Mouse (Mus musculus): ENCODE data around the gene Gorasp2. TPM values are rescaled to one million over a fixed set of nuclear protein-coding genes. Genes with fewer than 3 reads are reported as not detected.

Gorasp2 gene
- polyA plus RNA-seq, 1 experiment from 2014 or later, result 188 TPM

DNA sequence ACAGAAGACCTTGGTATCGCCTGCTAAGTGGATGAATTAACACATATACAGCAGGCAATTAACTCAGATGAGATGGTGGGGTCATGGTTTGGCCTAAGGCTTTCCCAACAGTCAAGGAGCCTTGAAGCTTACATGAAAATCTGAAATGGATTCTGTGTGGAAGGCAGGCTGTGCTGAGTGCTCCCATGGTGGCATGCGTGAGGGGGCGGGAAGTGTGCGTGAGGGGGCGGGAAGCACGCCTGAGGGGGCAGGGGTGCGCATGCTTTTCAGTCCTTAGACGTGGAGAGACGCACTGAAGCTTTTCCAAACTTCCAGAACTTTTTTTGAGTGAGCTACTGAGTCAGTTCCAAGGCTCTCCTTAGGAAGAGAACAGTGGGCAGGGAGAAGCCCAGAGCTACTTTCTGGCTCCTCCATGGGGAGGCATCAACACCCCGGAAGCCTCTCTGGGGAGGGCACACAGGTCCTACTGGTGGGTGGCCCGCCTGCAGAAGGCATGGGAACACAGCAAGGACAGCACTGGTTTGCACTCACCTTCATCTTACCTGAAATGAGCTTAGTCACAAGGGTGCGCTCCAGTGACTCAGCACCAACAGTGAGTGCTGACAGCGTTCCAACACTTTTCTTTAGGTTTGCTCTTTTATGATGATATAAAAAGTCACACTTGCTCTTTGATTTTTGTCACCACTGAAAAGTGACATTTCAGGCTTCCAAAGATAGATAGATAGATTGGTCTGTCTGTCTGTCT, 47.8 kb downstream of the Gorasp2 start:
- WGBS, result 73% methylated on average over 13 of the region's 13 CpGs
- H3K9ac ChIP-seq, result no peak overlapping the region
- ATAC-seq (ENCODE audit: insufficient number of reproducible peaks, low FRiP score, low TSS enrichment, low read depth), result no peak
- peaks cover 9% of the 10 kb centered on the region; the same call in 1 of the 2 replicates for H3K4me1 ChIP-seq
- H3K27ac ChIP-seq, result no peak overlapping the region
- peaks cover 30% of the 10 kb centered on the region for H3K36me3 ChIP-seq
- H3K4me3 ChIP-seq, result no peak overlapping the region
- no peak overlapping the region for H3K4me2 ChIP-seq
- no peaks in the 10 kb centered on the region for H3K9me3 ChIP-seq
- 0 out of 2 replicates have a peak, but pooled peaks cover 3% of the 10 kb centered on the region for H3K27me3 ChIP-seq

DNA sequence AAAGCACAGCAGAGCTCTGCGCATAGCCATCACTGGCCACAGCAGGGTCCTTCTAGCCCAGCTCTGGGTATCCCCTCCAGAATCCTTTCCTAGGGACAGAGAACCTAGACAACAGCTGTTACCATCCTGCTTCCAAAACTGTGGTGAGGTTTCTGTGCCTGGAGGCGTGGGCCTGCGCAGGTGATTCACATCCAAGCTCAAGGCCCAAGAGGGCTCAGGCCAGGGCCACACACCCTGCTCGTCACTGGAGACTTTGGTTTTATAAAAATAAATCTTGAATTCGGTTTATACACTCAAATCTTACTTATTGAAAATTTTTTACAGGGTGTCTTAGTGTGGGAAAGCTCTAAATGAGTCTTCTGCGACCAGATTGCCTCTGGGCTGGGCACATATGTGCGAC, 48.9 kb downstream of the Gorasp2 start:
- H3K4me1 ChIP-seq, result 0 out of 2 replicates have a peak, but pooled peaks cover 4% of the 10 kb centered on the region
- no peaks in the 10 kb centered on the region for H3K9me3 ChIP-seq
- no peak for ATAC-seq (ENCODE audit: insufficient number of reproducible peaks, low FRiP score, low TSS enrichment, low read depth)
- H3K4me2 ChIP-seq, result no peak overlapping the region
- WGBS, result 94% methylated on average over 7 of the region's 7 CpGs
- H3K27me3 ChIP-seq, result 0 out of 2 replicates have a peak, but pooled peaks cover under 1% of the 10 kb centered on the region
- H3K36me3 ChIP-seq, result peaks cover 35% of the 10 kb centered on the region
- no peak overlapping the region for H3K4me3 ChIP-seq
- H3K9ac ChIP-seq, result no peak overlapping the region
- H3K27ac ChIP-seq, result no peak overlapping the region

- no peak overlapping the region for H3K4me3 ChIP-seq
- no peaks in the 10 kb centered on the region for H3K27me3 ChIP-seq
- no peak overlapping the region for H3K4me2 ChIP-seq
- H3K9ac ChIP-seq, result no peak overlapping the region
- no peaks in the 10 kb centered on the region for H3K9me3 ChIP-seq
- H3K36me3 ChIP-seq, result peaks cover 40% of the 10 kb centered on the region
- 92% methylated on average over 4 of the region's 4 CpGs for WGBS
- H3K27ac ChIP-seq, result no peak overlapping the region
- ATAC-seq (ENCODE audit: insufficient number of reproducible peaks, low FRiP score, low TSS enrichment, low read depth), result no peak
- 0 out of 2 replicates have a peak, but pooled peaks cover 4% of the 10 kb centered on the region for H3K4me1 ChIP-seq
These were observed 49.5 kb downstream of the Gorasp2 start for GRCm38 (mm10) chr2:70710878-70711277.

GRCm38 (mm10) chr2:70723610-70724243, 62.4 kb downstream of the Gorasp2 start:
- Histone ChIP-seq H3K27me3 (no peaks in the 10 kb centered on the region), H3K9ac (no peak overlapping the region), H3K36me3 (peaks cover 49% of the 10 kb centered on the region), H3K4me3 (no peak overlapping the region), H3K4me2 (no peak overlapping the region), H3K27ac (no peak overlapping the region), H3K4me1 (no peaks in the 10 kb centered on the region), H3K9me3 (no peaks in the 10 kb centered on the region)
- no peak for ATAC-seq (ENCODE audit: insufficient number of reproducible peaks, low FRiP score, low TSS enrichment, low read depth)
- WGBS, result 88% methylated on average over 9 of the region's 9 CpGs

GRCm38 (mm10) chr2:70727089-70727488, 65.7 kb downstream of the Gorasp2 start:
- Histone ChIP-seq H3K9me3 (no peaks in the 10 kb centered on the region), H3K27me3 (no peaks in the 10 kb centered on the region), H3K36me3 (peaks cover 27% of the 10 kb centered on the region), H3K4me1 (no peaks in the 10 kb centered on the region), H3K9ac (no peak overlapping the region), H3K27ac (no peak overlapping the region), H3K4me3 (no peak overlapping the region), H3K4me2 (no peak overlapping the region)
- ATAC-seq (ENCODE audit: insufficient number of reproducible peaks, low FRiP score, low TSS enrichment, low read depth), result no peak
- WGBS, result 83% methylated on average over 2 of the region's 2 CpGs

DNA sequence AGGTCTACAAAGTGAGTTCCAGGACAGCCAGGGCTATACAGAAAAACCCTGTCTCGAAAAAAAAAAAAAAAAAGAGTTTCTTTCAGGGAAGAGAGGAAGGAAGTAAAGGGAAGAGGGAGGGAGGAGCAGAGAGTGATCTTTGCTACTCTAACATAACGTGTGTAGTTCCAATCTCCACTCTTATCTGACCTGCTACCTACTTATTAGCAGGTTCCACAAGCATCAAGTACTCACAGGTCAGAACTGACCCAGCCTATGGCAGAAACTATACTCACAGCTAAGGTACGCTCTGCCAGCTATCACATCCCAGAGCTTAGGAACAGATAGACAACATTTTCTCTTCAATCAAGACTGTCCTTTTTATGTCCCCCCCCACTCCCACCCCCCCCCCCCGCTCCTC, 74.2 kb downstream of the Gorasp2 start:
- H3K4me3 ChIP-seq, result no peak overlapping the region
- peaks cover 27% of the 10 kb centered on the region for H3K36me3 ChIP-seq
- H3K27ac ChIP-seq, result no peak overlapping the region
- no peaks in the 10 kb centered on the region for H3K9me3 ChIP-seq
- ATAC-seq (ENCODE audit: insufficient number of reproducible peaks, low FRiP score, low TSS enrichment, low read depth), result no peak
- no peak overlapping the region for H3K9ac ChIP-seq
- H3K27me3 ChIP-seq, result no peaks in the 10 kb centered on the region
- WGBS, result 81% methylated on average over 4 of the region's 4 CpGs
- no peaks in the 10 kb centered on the region for H3K4me1 ChIP-seq
- H3K4me2 ChIP-seq, result no peak overlapping the region

- no peak overlapping the region for H3K27ac ChIP-seq
- peaks cover 30% of the 10 kb centered on the region for H3K36me3 ChIP-seq
- WGBS, result 81% methylated on average over 5 of the region's 5 CpGs
- no peak overlapping the region for H3K9ac ChIP-seq
- H3K4me1 ChIP-seq, result no peaks in the 10 kb centered on the region
- no peak overlapping the region for H3K4me3 ChIP-seq
- ATAC-seq (ENCODE audit: insufficient number of reproducible peaks, low FRiP score, low TSS enrichment, low read depth), result no peak
- H3K27me3 ChIP-seq, result no peaks in the 10 kb centered on the region
- no peak overlapping the region for H3K4me2 ChIP-seq
- H3K9me3 ChIP-seq, result no peaks in the 10 kb centered on the region
These were observed 74.6 kb downstream of the Gorasp2 start for GRCm38 (mm10) chr2:70736008-70736407.

DNA sequence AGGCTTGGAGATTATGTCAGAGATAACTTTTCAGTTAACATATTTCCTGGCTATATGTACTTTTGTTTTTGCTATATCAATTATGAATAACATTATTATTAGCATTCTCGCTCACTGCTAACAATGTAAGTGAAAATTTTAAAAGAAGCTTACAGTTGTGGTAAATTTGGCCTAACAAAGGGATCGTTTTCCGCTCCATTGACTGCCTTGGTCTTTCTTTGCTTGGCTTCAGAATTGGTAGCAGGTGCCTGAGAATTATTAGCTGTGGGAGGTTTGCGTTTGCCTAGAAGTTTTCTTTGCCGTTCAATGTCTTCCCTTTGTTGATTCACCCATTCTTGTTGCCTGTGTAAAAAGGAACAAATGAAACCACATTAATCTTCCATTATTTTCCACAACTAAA, 80.5 kb downstream of the Gorasp2 start:
- Histone ChIP-seq H3K36me3 (peaks cover 42% of the 10 kb centered on the region), H3K9me3 (no peaks in the 10 kb centered on the region), H3K27ac (no peak overlapping the region), H3K4me1 (no peaks in the 10 kb centered on the region), H3K4me2 (no peak overlapping the region), H3K27me3 (no peaks in the 10 kb centered on the region), H3K9ac (no peak overlapping the region), H3K4me3 (no peak overlapping the region)
- no peak for ATAC-seq (ENCODE audit: insufficient number of reproducible peaks, low FRiP score, low TSS enrichment, low read depth)
- WGBS, result 89% methylated on average over 5 of the region's 5 CpGs

- H3K4me1 ChIP-seq, result no peaks in the 10 kb centered on the region
- H3K36me3 ChIP-seq, result peaks cover 37% of the 10 kb centered on the region
- no peak overlapping the region for H3K4me2 ChIP-seq
- WGBS, result 89% methylated on average over 2 of the region's 2 CpGs
- no peak for ATAC-seq (ENCODE audit: insufficient number of reproducible peaks, low FRiP score, low TSS enrichment, low read depth)
- H3K4me3 ChIP-seq, result no peak overlapping the region
- no peak overlapping the region for H3K9ac ChIP-seq
- no peak overlapping the region for H3K27ac ChIP-seq
- no peaks in the 10 kb centered on the region for H3K27me3 ChIP-seq
- H3K9me3 ChIP-seq, result no peaks in the 10 kb centered on the region
These were observed 81.2 kb downstream of the Gorasp2 start for GRCm38 (mm10) chr2:70742588-70742987.

GRCm38 (mm10) chr2:70751655-70752054, 90.3 kb downstream of the Gorasp2 start:
- ATAC-seq (ENCODE audit: insufficient number of reproducible peaks, low FRiP score, low TSS enrichment, low read depth), result no peak
- WGBS, result 87% methylated on average over 2 of the region's 2 CpGs
- no peak overlapping the region for H3K9ac ChIP-seq

DNA sequence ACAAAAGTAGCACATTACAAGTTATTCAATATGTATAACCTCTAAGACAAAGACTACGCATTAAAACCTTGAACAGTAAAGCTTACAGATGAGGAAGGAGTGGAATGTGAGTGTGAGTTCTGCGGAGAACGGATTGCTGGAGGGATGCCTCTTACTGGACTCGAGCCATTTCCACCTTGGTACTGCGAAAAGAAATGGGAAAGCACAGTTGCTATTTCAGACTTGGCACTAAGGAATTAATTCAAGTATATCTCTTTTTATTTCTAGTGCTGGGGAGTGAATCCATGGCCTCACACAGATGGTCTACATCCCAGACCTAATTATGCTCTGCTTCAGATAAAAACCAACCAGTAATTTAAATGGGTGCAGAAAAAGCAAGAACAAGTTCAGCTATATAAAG, 90.8 kb downstream of the Gorasp2 start:
- Histone ChIP-seq H3K36me3 (peaks cover 20% of the 10 kb centered on the region; the same call in 1 of the 2 replicates), H3K4me3 (no peak overlapping the region), H3K27me3 (no peaks in the 10 kb centered on the region), H3K27ac (no peak overlapping the region), H3K4me2 (no peak overlapping the region), H3K4me1 (no peaks in the 10 kb centered on the region), H3K9ac (no peak overlapping the region), H3K9me3 (no peaks in the 10 kb centered on the region)
- WGBS, result 93% methylated on average over 5 of the region's 5 CpGs
- no peak for ATAC-seq (ENCODE audit: insufficient number of reproducible peaks, low FRiP score, low TSS enrichment, low read depth)

More at GRCm38 (mm10) chr2:70751655-70752054, 90.3 kb downstream of the Gorasp2 start:
- H3K4me1 ChIP-seq, result no peaks in the 10 kb centered on the region
- H3K36me3 ChIP-seq, result peaks cover 20% of the 10 kb centered on the region; the same call in 1 of the 2 replicates
- H3K27me3 ChIP-seq, result no peaks in the 10 kb centered on the region
- no peak overlapping the region for H3K27ac ChIP-seq
- H3K4me3 ChIP-seq, result no peak overlapping the region
- no peaks in the 10 kb centered on the region for H3K9me3 ChIP-seq
- no peak overlapping the region for H3K4me2 ChIP-seq
